Mouse (Mus musculus) activated CD4-positive, CD25-positive, alpha-beta regulatory T cell (primary cell): Measurements from ENCODE around the gene Slc17a2. TPM values are rescaled to one million over a fixed set of nuclear protein-coding genes. Genes with fewer than 3 reads are reported as not detected.

Source experiments
- polyA plus RNA-seq, 2 experiments: library from polyadenylated mRNA; unstranded; fragments of 100-300 nt; shearing (Covaris generic); gene quantifications; one replicate each; pipeline ENCODE4 v1.2.1; 2017

Gene Slc17a2
- under 1 TPM in 1 of 2 experiments, not detected in 1; 0.09 TPM for polyA plus RNA-seq

DNA sequence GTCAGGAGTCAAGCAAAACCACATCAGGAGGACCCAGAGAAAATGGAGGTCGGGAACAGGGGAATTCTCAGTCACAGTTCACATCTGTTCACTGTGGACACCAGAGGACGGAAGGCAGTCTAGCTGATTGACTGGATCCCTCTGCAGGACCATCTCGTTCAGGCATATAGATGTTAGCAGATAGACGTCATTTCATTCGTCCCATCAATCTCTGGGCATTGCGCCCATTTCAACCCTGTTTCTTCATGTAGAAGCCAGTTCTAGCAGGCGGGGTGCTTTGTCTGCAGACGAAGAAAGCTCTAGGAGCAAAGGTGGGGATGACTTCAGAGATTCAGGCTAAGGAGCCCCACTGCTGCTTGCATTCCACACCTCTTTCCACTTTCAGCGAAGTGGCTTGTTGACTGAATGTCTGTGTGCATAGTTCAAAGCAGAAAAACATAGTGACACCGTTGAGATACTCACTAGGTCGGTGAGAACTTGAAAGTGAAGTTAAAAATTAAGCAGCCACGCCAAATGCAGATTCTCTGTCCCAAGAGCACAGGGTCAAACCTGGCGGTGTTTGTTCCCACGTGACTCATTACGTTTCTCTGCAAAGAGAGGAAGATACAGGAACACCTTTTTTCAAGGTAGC is at the start of gene Slc17a2:
Gene Slc17a2, plus strand, starts transcription at position 572 of the 631 bp plus-strand sequence.

DNA sequence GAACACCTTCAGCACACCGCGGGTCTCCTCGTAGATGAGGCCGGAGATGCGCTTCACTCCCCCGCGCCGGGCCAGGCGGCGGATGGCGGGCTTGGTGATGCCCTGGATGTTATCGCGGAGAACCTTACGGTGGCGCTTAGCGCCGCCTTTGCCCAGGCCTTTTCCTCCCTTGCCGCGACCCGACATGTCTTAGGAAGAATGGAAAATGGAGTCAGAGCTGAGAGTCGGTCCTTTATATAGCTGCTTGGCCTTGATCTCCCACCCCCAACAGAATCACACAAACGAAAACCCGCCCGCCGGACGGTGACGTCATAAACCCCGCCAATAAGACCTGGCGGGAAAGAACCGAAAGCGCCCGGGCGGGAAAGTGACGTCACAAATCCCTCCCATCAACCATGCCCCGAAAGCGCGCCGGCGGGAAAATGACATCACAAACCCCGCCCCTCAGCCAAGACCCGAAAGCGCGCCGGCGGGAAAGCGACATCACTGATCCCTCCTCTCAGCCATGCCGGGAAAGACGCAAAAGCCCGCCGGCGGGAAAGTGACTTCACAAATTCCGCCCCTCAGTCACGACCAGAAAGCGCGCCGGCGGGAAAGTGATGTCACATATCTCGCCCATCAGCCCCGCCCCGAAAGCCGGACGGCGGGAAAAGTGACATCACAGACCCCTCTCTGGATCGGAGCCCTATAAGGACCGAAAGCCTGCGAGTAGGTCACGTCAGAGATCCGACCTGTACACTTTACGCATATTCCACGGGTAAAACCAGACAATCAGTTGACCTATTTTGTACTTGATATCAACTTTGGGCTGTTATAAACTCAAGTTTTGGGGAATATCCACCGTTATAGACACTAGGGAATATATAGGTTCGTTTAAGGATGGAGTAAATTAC is 45.6 kb upstream of the Slc17a2 start, which contains the start of gene Hist1h4a:
Gene Hist1h4a, minus strand, starts transcription at position 259 of the 893 bp plus-strand sequence.

DNA sequence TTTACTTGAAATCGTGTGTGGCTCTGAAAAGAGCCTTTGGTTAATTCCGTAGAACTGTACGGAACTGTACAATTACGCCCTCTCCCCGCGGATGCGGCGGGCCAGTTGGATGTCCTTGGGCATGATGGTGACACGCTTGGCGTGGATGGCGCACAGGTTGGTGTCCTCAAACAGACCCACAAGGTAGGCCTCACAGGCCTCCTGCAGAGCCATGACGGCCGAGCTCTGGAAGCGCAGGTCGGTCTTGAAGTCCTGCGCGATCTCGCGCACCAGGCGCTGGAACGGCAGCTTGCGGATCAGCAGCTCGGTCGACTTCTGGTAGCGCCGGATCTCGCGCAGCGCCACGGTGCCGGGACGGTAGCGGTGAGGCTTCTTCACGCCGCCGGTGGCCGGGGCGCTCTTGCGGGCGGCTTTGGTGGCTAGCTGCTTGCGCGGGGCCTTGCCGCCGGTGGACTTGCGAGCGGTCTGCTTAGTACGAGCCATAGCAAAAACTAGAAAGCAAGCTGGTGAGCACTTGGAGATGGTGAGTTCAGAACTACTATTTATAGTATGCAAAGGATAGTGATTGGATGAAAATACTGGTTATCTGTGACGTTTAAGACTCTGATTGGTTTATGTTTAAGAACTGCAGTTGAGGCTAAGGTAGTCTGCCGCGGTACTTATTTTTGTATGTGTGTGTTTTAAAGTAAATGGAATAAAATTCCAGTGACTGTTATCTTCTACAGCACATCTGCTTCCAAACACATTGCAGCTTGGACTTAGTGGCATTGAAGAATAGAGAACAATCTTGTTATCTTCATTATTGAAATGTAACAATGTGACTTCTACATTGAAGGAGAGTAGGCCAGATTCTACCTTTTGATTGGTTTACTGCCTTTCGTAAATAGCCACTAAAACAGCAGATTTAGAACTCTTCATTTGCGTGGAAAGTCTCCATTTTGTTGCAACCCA is 44.6 kb upstream of the Slc17a2 start, which contains the start of gene Hist1h3a:
Gene Hist1h3a, minus strand, starts transcription at position 516 of the 951 bp plus-strand sequence.

DNA sequence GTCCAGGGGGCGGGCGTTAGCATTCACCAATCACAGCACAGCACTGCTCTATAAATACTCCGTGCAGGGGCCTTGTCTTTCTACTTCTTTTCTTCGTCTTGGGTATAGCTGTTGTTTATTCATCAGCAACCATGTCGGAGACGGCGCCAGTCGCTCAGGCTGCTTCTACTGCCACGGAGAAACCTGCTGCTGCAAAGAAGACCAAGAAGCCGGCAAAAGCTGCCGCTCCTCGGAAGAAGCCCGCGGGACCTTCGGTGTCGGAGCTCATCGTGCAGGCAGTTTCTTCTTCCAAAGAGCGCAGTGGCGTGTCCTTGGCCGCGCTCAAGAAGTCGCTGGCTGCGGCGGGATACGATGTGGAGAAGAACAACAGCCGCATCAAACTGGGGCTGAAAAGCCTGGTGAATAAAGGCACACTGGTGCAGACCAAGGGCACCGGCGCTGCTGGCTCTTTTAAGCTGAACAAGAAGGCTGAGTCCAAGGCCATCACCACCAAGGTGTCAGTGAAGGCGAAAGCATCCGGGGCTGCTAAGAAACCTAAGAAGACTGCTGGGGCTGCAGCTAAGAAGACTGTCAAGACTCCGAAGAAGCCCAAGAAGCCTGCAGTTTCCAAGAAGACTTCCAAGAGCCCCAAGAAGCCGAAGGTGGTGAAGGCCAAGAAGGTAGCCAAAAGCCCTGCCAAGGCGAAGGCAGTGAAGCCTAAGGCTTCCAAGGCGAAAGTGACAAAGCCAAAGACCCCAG is 43.0 kb upstream of the Slc17a2 start, which contains the start of gene Hist1h1a:
Gene Hist1h1a, plus strand, starts transcription at position 81 of the 738 bp plus-strand sequence.

DNA sequence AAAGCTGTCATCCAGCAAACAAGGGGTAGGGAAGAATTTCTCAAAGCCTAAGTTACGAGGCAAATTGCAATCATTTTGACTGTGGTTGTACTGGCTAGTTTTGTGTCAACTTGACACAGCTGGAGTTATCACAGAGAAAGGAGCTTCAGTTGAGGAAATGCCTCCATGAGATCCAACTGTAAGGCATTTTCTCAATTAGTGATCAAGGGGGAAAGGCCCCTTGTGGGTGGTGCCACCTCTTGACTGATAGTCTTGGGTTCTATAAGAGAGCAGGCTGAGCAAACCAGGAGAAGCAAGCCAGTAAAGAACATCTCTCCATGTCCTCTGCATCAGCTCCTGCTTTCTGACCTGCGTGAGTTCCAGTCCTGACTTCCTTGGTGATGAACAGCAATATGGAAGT is 37.2 kb upstream of the Slc17a2 start, which contains the start of gene Trim38:
Gene Trim38, plus strand, starts transcription at position 301 of the 400 bp plus-strand sequence.

DNA sequence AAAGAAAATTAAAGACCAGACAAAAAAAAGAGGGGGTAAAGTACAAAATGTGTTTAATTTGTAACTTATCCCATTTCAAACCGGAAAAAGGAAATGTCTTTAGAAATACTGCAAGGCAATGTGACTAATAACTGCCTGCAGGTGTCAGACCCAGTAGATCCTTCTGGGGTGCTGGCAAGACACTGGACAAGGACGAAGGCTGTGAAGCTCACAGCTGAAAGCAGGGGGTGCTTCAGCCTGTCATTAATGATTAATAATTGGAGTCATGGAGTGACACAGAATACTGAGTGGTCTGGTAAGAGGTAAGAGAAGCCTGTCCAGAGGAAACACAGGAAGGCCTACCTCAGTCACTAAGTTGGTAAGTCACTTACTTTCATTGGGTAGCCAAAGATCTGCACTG is 32.5 kb downstream of the Slc17a2 start, which contains the start of gene Slc17a3:
Gene Slc17a3, plus strand, starts transcription at position 127 of the 400 bp plus-strand sequence.

DNA sequence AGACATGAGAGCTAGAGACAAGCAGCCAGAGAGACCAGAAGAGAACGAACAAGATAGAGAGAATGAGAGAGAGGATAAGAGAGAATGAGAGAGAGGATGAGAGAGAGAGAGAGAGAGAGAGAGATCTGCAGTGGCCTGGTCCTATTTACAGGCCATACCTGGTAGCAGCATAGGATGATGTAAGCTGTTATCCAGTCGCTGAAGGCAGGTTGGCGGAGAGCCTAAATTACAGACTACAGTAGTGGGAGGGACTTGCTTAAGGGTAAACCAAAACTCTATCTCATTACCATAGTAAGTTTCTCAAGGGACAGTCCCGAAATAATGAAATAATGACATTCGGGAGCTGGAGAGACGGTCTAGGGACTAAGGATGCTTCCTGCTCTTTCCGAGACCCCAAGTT is 60.6 kb downstream of the Slc17a2 start, which contains the start of gene Slc17a1:
Gene Slc17a1, plus strand, starts transcription at position 346 of the 400 bp plus-strand sequence.

Other genes starting within 250 kb of the Slc17a2 start
- 1 to 10 TPM; 1.4 to 5.5 TPM for gene Hist1h3e, start 244.6 kb upstream of the Slc17a2 start, polyA plus RNA-seq
- 10 to 100 TPM in 1 of 2 experiments, 1 to 10 TPM in 1; 7.7 to 16.3 TPM for gene Hist1h2ae, start 235.8 kb upstream of the Slc17a2 start, polyA plus RNA-seq
- gene Hist1h2bg, start 235.6 kb upstream of the Slc17a2 start, polyA plus RNA-seq, result 1 to 10 TPM; 2.7 to 5.0 TPM
- gene Hist1h2bf, start 232.8 kb upstream of the Slc17a2 start, polyA plus RNA-seq, result not detected
- gene Hist1h2ad, start 232.6 kb upstream of the Slc17a2 start, polyA plus RNA-seq, result under 1 TPM in 1 of 2 experiments, not detected in 1; 0.38 TPM
- gene Hist1h3d, start 231.2 kb upstream of the Slc17a2 start, polyA plus RNA-seq, result under 1 TPM in 1 of 2 experiments, not detected in 1; 0.44 TPM
- gene Hist1h4d, start 225.4 kb upstream of the Slc17a2 start, polyA plus RNA-seq, result 10 to 100 TPM; 23.0 to 41.6 TPM
- gene Hist1h2be, start 185.9 kb upstream of the Slc17a2 start, polyA plus RNA-seq, result 1 to 10 TPM; 1.2 to 1.4 TPM
- 10 to 100 TPM in 1 of 2 experiments, 1 to 10 TPM in 1; 7.1 to 18.0 TPM for gene Hist1h1e, start 184.4 kb upstream of the Slc17a2 start, polyA plus RNA-seq
- gene Hist1h2ac, start 123.0 kb upstream of the Slc17a2 start, polyA plus RNA-seq, result under 1 TPM; 0.55 to 0.80 TPM
- gene Hist1h2bc, start 122.8 kb upstream of the Slc17a2 start, polyA plus RNA-seq, result 1 to 10 TPM; 3.0 to 4.1 TPM
- gene Hist1h1t, start 111.2 kb upstream of the Slc17a2 start, polyA plus RNA-seq, result under 1 TPM in 1 of 2 experiments, not detected in 1; 0.38 TPM
- 1 to 10 TPM; 3.3 to 6.0 TPM for gene Hist1h4c, start 108.5 kb upstream of the Slc17a2 start, polyA plus RNA-seq
- 1 to 10 TPM; 1.3 to 2.6 TPM for gene Hfe, start 96.1 kb upstream of the Slc17a2 start, polyA plus RNA-seq
- 10 to 100 TPM; 13.3 to 18.7 TPM for gene Hist1h1c, start 68.2 kb upstream of the Slc17a2 start, polyA plus RNA-seq
- 1 to 10 TPM; 2.7 to 3.1 TPM for gene Hist1h3c, start 61.4 kb upstream of the Slc17a2 start, polyA plus RNA-seq
- 1 to 10 TPM; 1.1 to 2.8 TPM for gene Hist1h2bb, start 60.3 kb upstream of the Slc17a2 start, polyA plus RNA-seq
- 1 to 10 TPM; 4.6 to 7.2 TPM for gene Hist1h2ab, start 55.9 kb upstream of the Slc17a2 start, polyA plus RNA-seq
- 1 to 10 TPM in 1 of 2 experiments, not detected in 1; 1.4 TPM for gene Hist1h3b, start 54.7 kb upstream of the Slc17a2 start, polyA plus RNA-seq
- 1 to 10 TPM; 5.4 to 5.6 TPM for gene Hist1h4b, start 50.0 kb upstream of the Slc17a2 start, polyA plus RNA-seq
- gene Hist1h4a, start 45.8 kb upstream of the Slc17a2 start, polyA plus RNA-seq, result not detected
- gene Hist1h3a, start 44.6 kb upstream of the Slc17a2 start, polyA plus RNA-seq, result 1 to 10 TPM; 5.1 TPM
- gene Hist1h1a, start 43.3 kb upstream of the Slc17a2 start, polyA plus RNA-seq, result 1 to 10 TPM; 2.5 to 3.0 TPM
- gene Trim38, start 37.1 kb upstream of the Slc17a2 start, polyA plus RNA-seq, result under 1 TPM in 1 of 2 experiments, not detected in 1; 0.17 TPM
- not detected for gene Slc17a3, start 32.4 kb downstream of the Slc17a2 start, polyA plus RNA-seq
- under 1 TPM in 1 of 2 experiments, not detected in 1; 0.09 TPM for gene Slc17a1, start 60.8 kb downstream of the Slc17a2 start, polyA plus RNA-seq
- not detected for gene Slc17a4, start 108.0 kb downstream of the Slc17a2 start, polyA plus RNA-seq
- not detected for gene Hist1h2ba, start 127.2 kb downstream of the Slc17a2 start, polyA plus RNA-seq
- gene Hist1h2aa, start 127.5 kb downstream of the Slc17a2 start, polyA plus RNA-seq, result not detected
- not detected for gene Scgn, start 184.2 kb downstream of the Slc17a2 start, polyA plus RNA-seq